Mouse (Mus musculus): ENCODE measurements around the gene Mef2c. TPM values are rescaled to one million over a fixed set of nuclear protein-coding genes. Genes with fewer than 3 reads are reported as not detected.

Mef2c gene
- total and polyA plus RNA-seq, 3 experiments = 99.9 to 159 (median 107) TPM

GRCm38 (mm10) chr13:83585359-83585758 is 81.5 kb downstream of the Mef2c start:
- peaks cover 0 to 34% of the 10 kb centered on the region in 2 experiments; a peak in 2 of 4 replicates for H3K4me1 ChIP-seq (ENCODE audit: control insufficient read depth in 1 of 2, insufficient read depth in 2 of 2)
- H3K79me2 ChIP-seq (replicated peaks; ENCODE audit: control insufficient read depth, extremely low read depth, insufficient read depth, poor library complexity, severe bottlenecking) = peaks cover 39% of the 10 kb centered on the region
- H3K27ac ChIP-seq (ENCODE audit: insufficient read depth, low read depth) = no peak overlapping the region
- TF ChIP-seq ELF1 (IDR thresholded peaks at IDR 0.05; ENCODE audit: low read depth, low read length) = no peak
- no peak overlapping the region for H3K4me2 ChIP-seq (ENCODE audit: insufficient read depth, low read depth, poor library complexity, severe bottlenecking)
- H3K9me3 ChIP-seq (replicated peaks; ENCODE audit: low read length) = no peaks in the 10 kb centered on the region
- in situ Hi-C loops (cut with MboI; ENCODE audit: low pct_ligation_motif_present, low pct_unique_long_range_greater_than_20kb, low sequenced_read_pairs) (no loop called here), dilution Hi-C loops (cut with MboI; ENCODE audit: extremely low pct_ligation_motif_present, extremely low pct_unique_long_range_greater_than_20kb, low sequenced_read_pairs) (no loop called here)
- no peak for DNase-seq (ENCODE audit: extremely low read depth)
- peaks cover 7 to 55% of the 10 kb centered on the region in 2 experiments for H3K36me3 ChIP-seq (replicated peaks in 1 of 2; ENCODE audit: control insufficient read depth in 1 of 2, insufficient read depth in 1 of 2, low read length in 1 of 2)
- no peak overlapping the region for H3K9ac ChIP-seq (ENCODE audit: insufficient read depth, low read depth)
- no peak overlapping the region for H3K4me3 ChIP-seq (replicated peaks in 1 of 3; ENCODE audit: low read depth in 2 of 3, low read length in 2 of 3, poor library complexity in 1 of 3)
- no peaks in the 10 kb centered on the region for H3K27me3 ChIP-seq (replicated peaks)

GRCm38 (mm10) chr13:83588186-83588585 is 84.4 kb downstream of the Mef2c start:
- Histone ChIP-seq H3K79me2 (replicated peaks; ENCODE audit: control insufficient read depth, extremely low read depth, insufficient read depth, poor library complexity, severe bottlenecking) (peaks cover 51% of the 10 kb centered on the region), H3K4me1 (ENCODE audit: control insufficient read depth in 1 of 2, insufficient read depth in 2 of 2) (peaks cover 3 to 15% of the 10 kb centered on the region in 2 experiments; a peak in 3 of 4 replicates), H3K27me3 (replicated peaks) (no peaks in the 10 kb centered on the region), H3K36me3 (replicated peaks in 1 of 2; ENCODE audit: control insufficient read depth in 1 of 2, insufficient read depth in 1 of 2, low read length in 1 of 2) (peaks cover 13 to 70% of the 10 kb centered on the region in 2 experiments), H3K4me3 (replicated peaks in 1 of 3; ENCODE audit: low read depth in 2 of 3, low read length in 2 of 3, poor library complexity in 1 of 3) (no peak overlapping the region), H3K4me2 (ENCODE audit: insufficient read depth, low read depth, poor library complexity, severe bottlenecking) (no peak overlapping the region), H3K9me3 (replicated peaks; ENCODE audit: low read length) (no peaks in the 10 kb centered on the region), H3K9ac (ENCODE audit: insufficient read depth, low read depth) (no peak overlapping the region), H3K27ac (ENCODE audit: insufficient read depth, low read depth) (no peak overlapping the region)
- no peak for DNase-seq (ENCODE audit: extremely low read depth)
- in situ Hi-C loops (cut with MboI; ENCODE audit: low pct_ligation_motif_present, low pct_unique_long_range_greater_than_20kb, low sequenced_read_pairs) = no loop called here
- no peak for TF ChIP-seq TCF12 (IDR thresholded peaks at IDR 0.05; ENCODE audit: low read depth, low read length)
- no peak for TF ChIP-seq ZMIZ1 (IDR thresholded peaks at IDR 0.05; ENCODE audit: low read depth, low read length)
- no peak for TF ChIP-seq ZNF384 (IDR thresholded peaks at IDR 0.05; ENCODE audit: low read depth, low read length)
- no peak for TF ChIP-seq UBTF (IDR thresholded peaks at IDR 0.05; ENCODE audit: low read depth, low read length)
- TF ChIP-seq NELFE (IDR thresholded peaks at IDR 0.05; ENCODE audit: low read depth, low read length) = no peak
- no peak for TF ChIP-seq ZC3H11A (IDR thresholded peaks at IDR 0.05; ENCODE audit: low read depth, low read length)
- no peak for TF ChIP-seq NRF1 (IDR thresholded peaks at IDR 0.05; ENCODE audit: low read depth, low read length)
- TF ChIP-seq JUND (conservative IDR thresholded peaks at IDR 0.05; ENCODE audit: low read depth, low read length) = no peak
- dilution Hi-C loops (cut with MboI; ENCODE audit: extremely low pct_ligation_motif_present, extremely low pct_unique_long_range_greater_than_20kb, low sequenced_read_pairs) = no loop called here

- H3K79me2 ChIP-seq (replicated peaks; ENCODE audit: control insufficient read depth, extremely low read depth, insufficient read depth, poor library complexity, severe bottlenecking) = peaks cover 34% of the 10 kb centered on the region
- no peaks in the 10 kb centered on the region for H3K27me3 ChIP-seq (replicated peaks)
- no peak overlapping the region for H3K4me2 ChIP-seq (ENCODE audit: insufficient read depth, low read depth, poor library complexity, severe bottlenecking)
- no peak for DNase-seq (ENCODE audit: extremely low read depth)
- no peaks in the 10 kb centered on the region for H3K9me3 ChIP-seq (replicated peaks; ENCODE audit: low read length)
- no peak overlapping the region for H3K27ac ChIP-seq (ENCODE audit: insufficient read depth, low read depth)
- dilution Hi-C loops (cut with MboI; ENCODE audit: extremely low pct_ligation_motif_present, extremely low pct_unique_long_range_greater_than_20kb, low sequenced_read_pairs) (no loop called here), in situ Hi-C loops (cut with MboI; ENCODE audit: low pct_ligation_motif_present, low pct_unique_long_range_greater_than_20kb, low sequenced_read_pairs) (no loop called here)
- no peak for TF ChIP-seq JUN (IDR thresholded peaks at IDR 0.05; ENCODE audit: insufficient read depth, low read depth, low read length)
- no peak for TF ChIP-seq BHLHE40 (IDR thresholded peaks at IDR 0.05; ENCODE audit: low read depth, low read length)
- no peak for TF ChIP-seq CHD2 (IDR thresholded peaks at IDR 0.05; ENCODE audit: low read length)
- no peak for TF ChIP-seq CHD1 (IDR thresholded peaks at IDR 0.05; ENCODE audit: low read depth, low read length)
- TF ChIP-seq MYC (IDR thresholded peaks at IDR 0.05; ENCODE audit: low read depth, low read length) = no peak
- no peak for TF ChIP-seq HCFC1 (IDR thresholded peaks at IDR 0.05; ENCODE audit: low read depth, low read length)
- TF ChIP-seq RCOR1 (conservative IDR thresholded peaks at IDR 0.05; ENCODE audit: low read depth, low read length) = no peak
- TF ChIP-seq USF2 (conservative IDR thresholded peaks at IDR 0.05; ENCODE audit: low read depth, low read length) = no peak
- no peak for TF ChIP-seq GABPA (IDR thresholded peaks at IDR 0.05; ENCODE audit: insufficient replicate concordance, low read depth, low read length)
- TF ChIP-seq USF1 (IDR thresholded peaks at IDR 0.05; ENCODE audit: low read depth, low read length) = no peak
- no peak for TF ChIP-seq CTCF (conservative IDR thresholded peaks at IDR 0.05 in 1 of 2, IDR thresholded peaks at IDR 0.05 in 1 of 2; ENCODE audit: low read depth in 2 of 2, low read length in 2 of 2)
- TF ChIP-seq MAFK (IDR thresholded peaks at IDR 0.05; ENCODE audit: insufficient replicate concordance, low read length) = no peak
- no peak for TF ChIP-seq POLR2A (IDR thresholded peaks at IDR 0.05; ENCODE audit: low read depth, low read length)
- TF ChIP-seq TCF12 (IDR thresholded peaks at IDR 0.05; ENCODE audit: low read depth, low read length) = no peak
- no peak for TF ChIP-seq ZKSCAN1 (IDR thresholded peaks at IDR 0.05; ENCODE audit: borderline replicate concordance, low read depth, low read length)
- no peak for TF ChIP-seq JUND (conservative IDR thresholded peaks at IDR 0.05; ENCODE audit: low read depth, low read length)
- TF ChIP-seq ETS1 (conservative IDR thresholded peaks at IDR 0.05; ENCODE audit: low read depth, low read length) = no peak
- TF ChIP-seq ELF1 (IDR thresholded peaks at IDR 0.05; ENCODE audit: low read depth, low read length) = no peak
- no peak overlapping the region for H3K4me3 ChIP-seq (replicated peaks in 1 of 3; ENCODE audit: low read depth in 2 of 3, low read length in 2 of 3, poor library complexity in 1 of 3)
- H3K4me1 ChIP-seq (ENCODE audit: control insufficient read depth in 1 of 2, insufficient read depth in 2 of 2) = peaks cover 4 to 16% of the 10 kb centered on the region in 2 experiments
- H3K9ac ChIP-seq (ENCODE audit: insufficient read depth, low read depth) = no peak overlapping the region
- H3K36me3 ChIP-seq (replicated peaks in 1 of 2; ENCODE audit: control insufficient read depth in 1 of 2, insufficient read depth in 1 of 2, low read length in 1 of 2) = peaks cover 13 to 70% of the 10 kb centered on the region in 2 experiments
Measured at GRCm38 (mm10) chr13:83590886-83591285, 87.1 kb downstream of the Mef2c start.

Data from CH12.LX (cell line).